In genomic region chr8:4226323-4226722, GRCm38 (mm10) we compare ENCODE assay signal across 8 mouse cellular contexts. TPM values are rescaled to one million over a fixed set of nuclear protein-coding genes. Genes with fewer than 3 reads are reported as not detected.
A peak's percentile ranks its signal among the peaks of the same experiment; 100 is the strongest.
DNase-seq lines count a peak whose midpoint lies in the region; ATAC-seq and TF ChIP-seq lines count a peak whose summit lies in the region.

No protein-coding gene starts in this region.

- no peak overlapping the region for H3K27ac ChIP-seq in liver, embryonic 16.5 days (ENCODE audit: low read length)

- intact Hi-C loops in heart, postnatal 36 days (cut with DNase I): no loop called here
- intact Hi-C loops in left cerebral cortex, postnatal 36 days (cut with DNase I): no loop called here

- peaks cover 84% of the 10 kb centered on the region for H3K27me3 ChIP-seq in E14TG2a.4 (ENCODE audit: insufficient read depth, low read length)
- H3K27me3 ChIP-seq in liver, embryonic 16.5 days (ENCODE audit: control insufficient read depth, insufficient read depth, low read depth, low read length): peaks cover 32% of the 10 kb centered on the region

- peak; percentile 61 for DNase-seq in heart, adult 11 months
- no peak for DNase-seq in heart, postnatal 36 days
- no peak for DNase-seq in layer of hippocampus, adult 8-10 months (ENCODE audit: low spot score in 2 of 2)
- no peak for DNase-seq in left cerebral cortex, postnatal 36 days (ENCODE audit: low spot score in 2 of 2)

- no peak overlapping the region; the same call in 1 of the 2 replicates for H3K9ac ChIP-seq in liver, embryonic 16.5 days (ENCODE audit: low read depth, low read length)

- H3K9me3 ChIP-seq in E14TG2a.4 (ENCODE audit: low read length): no peaks in the 10 kb centered on the region
- no peaks in the 10 kb centered on the region for H3K9me3 ChIP-seq in liver, embryonic 16.5 days (replicated peaks; ENCODE audit: control insufficient read depth, low read length)

- ATAC-seq in hematopoietic stem cell, adult 5-6 weeks (replicated peaks in 1 of 2; ENCODE audit: insufficient read depth in 1 of 2, low FRiP score in 2 of 2, low TSS enrichment in 1 of 2, low read depth in 1 of 2, poor library complexity in 2 of 2, severe bottlenecking in 2 of 2): peak; percentile 27 to 42; a peak in 1 of 4 replicates
- no peak for ATAC-seq in liver, embryonic 16.5 days (ENCODE audit: low read depth)
- no peak for ATAC-seq in erythroid progenitor cell, adult 5-6 weeks (replicated peaks; ENCODE audit: low FRiP score, poor library complexity, severe bottlenecking)

- no peaks in the 10 kb centered on the region for H3K36me3 ChIP-seq in E14TG2a.4 (ENCODE audit: insufficient read depth, low read length)
- no peaks in the 10 kb centered on the region for H3K36me3 ChIP-seq in liver, embryonic 16.5 days (ENCODE audit: control insufficient read depth, insufficient read depth)

- 23% methylated on average over 4 of the region's 4 CpGs for WGBS in liver, embryonic 16.5 days (ENCODE audit: insufficient replicate concordance)

- peak overlapping the region; percentile 51 for H3K4me2 ChIP-seq in liver, embryonic 16.5 days (ENCODE audit: low read depth, low read length)

- peaks cover 25% of the 10 kb centered on the region for H3K4me1 ChIP-seq in E14TG2a.4 (replicated peaks; ENCODE audit: low read depth, low read length)
- peaks cover 6% of the 10 kb centered on the region for H3K4me1 ChIP-seq in liver, embryonic 16.5 days (ENCODE audit: control insufficient read depth, low read depth, low read length)

- no peak for TF ChIP-seq CTCF in E14TG2a.4 (conservative IDR thresholded peaks at IDR 0.05; ENCODE audit: low read length)

- H3K4me3 ChIP-seq in E14TG2a.4 (replicated peaks; ENCODE audit: low read length): peak overlapping the region; percentile 63
- peak overlapping the region; percentile 39; the same call in 1 of the 2 replicates for H3K4me3 ChIP-seq in liver, embryonic 16.5 days (ENCODE audit: low read depth, low read length)

RNA-seq across cellular contexts. Expression of gene Lrrc8e, which starts 0.3 kb away (rescaled TPM):
- under 1 TPM; 0.24 to 0.67 TPM for total RNA-seq in heart, postnatal 36 days (2021)
- not detected in 2 replicates for total RNA-seq in hematopoietic stem cell, adult 5-6 weeks (2017)
- 0.30 and 0.38 TPM in 2 replicates for polyA plus RNA-seq in liver, embryonic 16.5 days (2015; fragmentation: Nextera tagmentation; extraction: Ambion mirVana)
- under 1 TPM in 2 of 4 experiments, not detected in 2; 0.11 to 0.16 TPM for total RNA-seq in layer of hippocampus, adult 8-10 months (2022)
- not detected for total RNA-seq in left cerebral cortex, postnatal 36 days (2021)
- not detected in 2 replicates for total RNA-seq in erythroid progenitor cell, adult 5-6 weeks (2015; ENCODE audit: low replicate concordance)
- 0.76 TPM in 1 of 2 replicates, not detected in the other for total RNA-seq in erythroid progenitor cell, adult 5-6 weeks (2017; ENCODE audit: low replicate concordance)

RNA-seq across cellular contexts. Expression of gene Prr36, which starts 9.1 kb away (rescaled TPM):
- not detected for total RNA-seq in heart, postnatal 36 days (2021)
- 0.30 and 0.63 TPM in 2 replicates for total RNA-seq in hematopoietic stem cell, adult 5-6 weeks (2017)
- 0.32 and 0.47 TPM in 2 replicates for polyA plus RNA-seq in liver, embryonic 16.5 days (2015; fragmentation: Nextera tagmentation; extraction: Ambion mirVana)
- 10 to 100 TPM; 34.9 to 44.0 (median 40.0) TPM for total RNA-seq in layer of hippocampus, adult 8-10 months (2022)
- 10 to 100 TPM; 47.8 to 48.7 TPM for total RNA-seq in left cerebral cortex, postnatal 36 days (2021)
- total RNA-seq in erythroid progenitor cell, adult 5-6 weeks (2015; ENCODE audit: low replicate concordance): not detected in 2 replicates
- total RNA-seq in erythroid progenitor cell, adult 5-6 weeks (2017; ENCODE audit: low replicate concordance): not detected in 2 replicates

RNA-seq across cellular contexts. Expression of gene Map2k7, which starts 12.2 kb away (rescaled TPM):
- total RNA-seq in heart, postnatal 36 days (2021): 10 to 100 TPM; 79.7 to 80.8 TPM
- total RNA-seq in hematopoietic stem cell, adult 5-6 weeks (2017): 35.7 and 51.6 TPM in 2 replicates
- 8.6 and 9.5 TPM in 2 replicates for polyA plus RNA-seq in liver, embryonic 16.5 days (2015; fragmentation: Nextera tagmentation; extraction: Ambion mirVana)
- total RNA-seq in layer of hippocampus, adult 8-10 months (2022): 100 to 1,000 TPM in 3 of 4 experiments, 10 to 100 TPM in 1; 99.3 to 117 (median 110) TPM
- 10 to 100 TPM; 96.5 to 97.2 TPM for total RNA-seq in left cerebral cortex, postnatal 36 days (2021)
- total RNA-seq in erythroid progenitor cell, adult 5-6 weeks (2015; ENCODE audit: low replicate concordance): 25.2 and 25.6 TPM in 2 replicates
- 16.9 and 20.3 TPM in 2 replicates for total RNA-seq in erythroid progenitor cell, adult 5-6 weeks (2017; ENCODE audit: low replicate concordance)

RNA-seq across cellular contexts. Expression of gene Gm49320, which starts 12.3 kb away (rescaled TPM):
- total RNA-seq in heart, postnatal 36 days (2021): under 1 TPM in 1 of 2 experiments, not detected in 1; 0.44 TPM
- 1.3 TPM in 1 of 2 replicates, not detected in the other for total RNA-seq in hematopoietic stem cell, adult 5-6 weeks (2017)
- polyA plus RNA-seq in liver, embryonic 16.5 days (2015; fragmentation: Nextera tagmentation; extraction: Ambion mirVana): not detected in 2 replicates
- 1 to 10 TPM; 2.0 to 2.8 (median 2.3) TPM for total RNA-seq in layer of hippocampus, adult 8-10 months (2022)
- 1 to 10 TPM in 1 of 2 experiments, not detected in 1; 1.4 TPM for total RNA-seq in left cerebral cortex, postnatal 36 days (2021)
- total RNA-seq in erythroid progenitor cell, adult 5-6 weeks (2015; ENCODE audit: low replicate concordance): 2.5 TPM in 1 of 2 replicates, not detected in the other
- total RNA-seq in erythroid progenitor cell, adult 5-6 weeks (2017; ENCODE audit: low replicate concordance): not detected in 2 replicates

RNA-seq across cellular contexts. Expression of gene Tgfbr3l, which starts 21.7 kb away (rescaled TPM):
- total RNA-seq in heart, postnatal 36 days (2021): 1 to 10 TPM; 2.5 to 3.9 TPM
- 1.6 and 6.0 TPM in 2 replicates for total RNA-seq in hematopoietic stem cell, adult 5-6 weeks (2017)
- 0.82 and 1.1 TPM in 2 replicates for polyA plus RNA-seq in liver, embryonic 16.5 days (2015; fragmentation: Nextera tagmentation; extraction: Ambion mirVana)
- 10 to 100 TPM; 12.8 to 19.2 (median 16.5) TPM for total RNA-seq in layer of hippocampus, adult 8-10 months (2022)
- 10 to 100 TPM in 1 of 2 experiments, 1 to 10 TPM in 1; 6.4 to 14.1 TPM for total RNA-seq in left cerebral cortex, postnatal 36 days (2021)
- not detected in 2 replicates for total RNA-seq in erythroid progenitor cell, adult 5-6 weeks (2015; ENCODE audit: low replicate concordance)
- total RNA-seq in erythroid progenitor cell, adult 5-6 weeks (2017; ENCODE audit: low replicate concordance): not detected in 2 replicates

Comparison
In these comparisons a context has a peak if more than half of its experiments do, and no peak if none do; other contexts are left out.
1. ATAC-seq: peak in hematopoietic stem cell, adult 5-6 weeks (2 of 2); none in liver, embryonic 16.5 days (single experiment) and erythroid progenitor cell, adult 5-6 weeks (single experiment).
2. RNA of gene Prr36, which starts 9.1 kb away (total RNA-seq): 47.8 to 48.7 TPM in left cerebral cortex, postnatal 36 days and 34.9 to 44.0 TPM in layer of hippocampus, adult 8-10 months; 0.30 to 0.63 TPM in hematopoietic stem cell, adult 5-6 weeks, not detected in heart, postnatal 36 days and not detected in erythroid progenitor cell, adult 5-6 weeks; every median in the first group is over 10 times any median in the second.